Mouse (Mus musculus) liver, embryonic 11.5 days (tissue): ENCODE data around the gene Asb11. TPM values are rescaled to one million over a fixed set of nuclear protein-coding genes. Genes with fewer than 3 reads are reported as not detected.
A peak's percentile ranks its signal among the peaks of the same experiment; 100 is the strongest.

Source experiments
- ATAC-seq: fragments of 200-750 bp; cut with Nextera tagmentation; replicated peaks from 2 replicates; pipeline ENCODE4 v1.8.0; 2017; ENCODE audit warnings: moderate number of reproducible peaks, mild to moderate bottlenecking, moderate TSS enrichment, moderate library complexity; ENCODE audit not compliant: low FRiP score
- DNase-seq: peaks from one replicate; pipeline ENCODE4 v3.0.0-alpha.2; 2017; ENCODE audit warnings: low spot score
- H3K27ac ChIP-seq: fragments of 300-500 bp; sonication (generic); 2 replicates; pipeline ENCODE4 v1.5.1; 2014; ENCODE audit warnings: mild to moderate bottlenecking, low read depth, low read length, control low read depth
- H3K27me3 ChIP-seq: fragments of 300-500 bp; sonication (generic); replicated peaks from 2 replicates; pipeline ENCODE4 v1.6.1; 2014; ENCODE audit warnings: low read length, mixed read lengths; ENCODE audit not compliant: control insufficient read depth, insufficient read depth
- H3K36me3 ChIP-seq: fragments of 300-500 bp; sonication (generic); 2 replicates; pipeline ENCODE4 v1.6.1; 2014; ENCODE audit warnings: mild to moderate bottlenecking, low read length, moderate library complexity, mixed read lengths; ENCODE audit not compliant: control insufficient read depth, insufficient read depth
- H3K4me1 ChIP-seq: fragments of 300-500 bp; sonication (generic); replicated peaks from 2 replicates; pipeline ENCODE4 v1.6.1; 2014; ENCODE audit warnings: low read length, mixed read lengths; ENCODE audit not compliant: control insufficient read depth, insufficient read depth
- H3K4me2 ChIP-seq: fragments of 300-500 bp; sonication (generic); 2 replicates; pipeline ENCODE4 v1.6.1; 2014; ENCODE audit warnings: mild to moderate bottlenecking, control low read depth, moderate library complexity
- H3K4me3 ChIP-seq: fragments of 300-500 bp; sonication (generic); 2 replicates; pipeline ENCODE4 v1.5.1; 2014; ENCODE audit warnings: low read depth, low read length, control low read depth
- H3K9ac ChIP-seq: fragments of 300-500 bp; sonication (generic); 2 replicates; pipeline ENCODE4 v1.6.1; 2014; ENCODE audit warnings: low read depth, low read length, control low read depth
- H3K9me3 ChIP-seq: fragments of 300-500 bp; sonication (generic); 2 replicates; pipeline ENCODE4 v1.6.1; 2016; ENCODE audit warnings: low read length, inconsistent platforms, mixed read lengths; ENCODE audit not compliant: control insufficient read depth
- WGBS: fragments of 180-500 bp; shearing (Covaris S2); extraction: QIAGEN DNeasy Blood & Tissue Kit; methylation state at CpG from one replicate; pipeline ENCODE4 v1.1.7; 2014; 5-methylcytosine and 5-hydroxymethylcytosine counted together
- polyA plus RNA-seq: library from polyadenylated mRNA; unstranded; fragments of >200 nt; fragmentation: Nextera tagmentation; extraction: Ambion mirVana; gene quantifications from 2 replicates; pipeline ENCODE4 v1.2.1, GENCODE M21; 2014

Asb11 gene
- polyA plus RNA-seq, 1 experiment from 2014 or later = not detected

GRCm38 (mm10) chrX:164431541-164431940 is 5.3 kb upstream of the Asb11 start:
- no peaks in the 10 kb centered on the region for H3K27me3 ChIP-seq
- no peak overlapping the region for H3K9ac ChIP-seq
- peak; percentile 32; the same call in 1 of the 2 replicates for ATAC-seq
- no peak overlapping the region for H3K4me3 ChIP-seq
- no peaks in the 10 kb centered on the region for H3K9me3 ChIP-seq
- no peak overlapping the region for H3K27ac ChIP-seq
- WGBS = 81% methylated on average over 6 of the region's 6 CpGs
- no peak overlapping the region for H3K4me2 ChIP-seq
- peaks cover 8% of the 10 kb centered on the region; the same call in 1 of the 2 replicates for H3K36me3 ChIP-seq
- H3K4me1 ChIP-seq = no peaks in the 10 kb centered on the region
- DNase-seq = no peak

GRCm38 (mm10) chrX:164432682-164433081 is 4.1 kb upstream of the Asb11 start:
- no peak overlapping the region for H3K4me3 ChIP-seq
- no peaks in the 10 kb centered on the region; the same call in 1 of the 2 replicates for H3K27me3 ChIP-seq
- 86% methylated on average over 9 of the region's 9 CpGs for WGBS
- no peak overlapping the region for H3K4me2 ChIP-seq
- no peak overlapping the region for H3K9ac ChIP-seq
- H3K4me1 ChIP-seq = no peaks in the 10 kb centered on the region
- ATAC-seq (peak; percentile 65; the same call in 1 of the 2 replicates), DNase-seq (no peak)
- H3K9me3 ChIP-seq = no peaks in the 10 kb centered on the region
- peaks cover 8% of the 10 kb centered on the region; the same call in 1 of the 2 replicates for H3K36me3 ChIP-seq
- no peak overlapping the region for H3K27ac ChIP-seq

- H3K4me1 ChIP-seq = no peaks in the 10 kb centered on the region
- WGBS = 84% methylated on average over 7 of the region's 7 CpGs
Observed at GRCm38 (mm10) chrX:164439462-164439861, 2.7 kb downstream of the Asb11 start.

GRCm38 (mm10) chrX:164440140-164440539 is 3.3 kb downstream of the Asb11 start:
- 70% methylated on average over 2 of the region's 2 CpGs for WGBS
- H3K4me2 ChIP-seq = no peak overlapping the region
- H3K4me1 ChIP-seq = no peaks in the 10 kb centered on the region
- no peak overlapping the region for H3K27ac ChIP-seq
- H3K27me3 ChIP-seq = no peaks in the 10 kb centered on the region; the same call in none of the 2 replicates
- no peak overlapping the region for H3K9ac ChIP-seq
- DNase-seq (no peak), ATAC-seq (no peak)
- H3K36me3 ChIP-seq = no peaks in the 10 kb centered on the region
- H3K9me3 ChIP-seq = no peaks in the 10 kb centered on the region
- no peak overlapping the region for H3K4me3 ChIP-seq

More at GRCm38 (mm10) chrX:164439462-164439861, 2.7 kb downstream of the Asb11 start:
- Histone ChIP-seq H3K27me3 (no peaks in the 10 kb centered on the region; the same call in none of the 2 replicates), H3K9me3 (no peaks in the 10 kb centered on the region), H3K27ac (no peak overlapping the region), H3K4me2 (no peak overlapping the region), H3K9ac (no peak overlapping the region), H3K4me3 (no peak overlapping the region), H3K36me3 (no peaks in the 10 kb centered on the region)
- DNase-seq (no peak), ATAC-seq (no peak)

- ATAC-seq (no peak), DNase-seq (no peak)
- no peak overlapping the region for H3K27ac ChIP-seq
- H3K36me3 ChIP-seq = no peaks in the 10 kb centered on the region
- H3K4me1 ChIP-seq = no peaks in the 10 kb centered on the region
- no peak overlapping the region for H3K4me3 ChIP-seq
- WGBS = 79% methylated on average over 3 of the region's 3 CpGs
- H3K4me2 ChIP-seq = no peak overlapping the region
- no peak overlapping the region for H3K9ac ChIP-seq
- no peaks in the 10 kb centered on the region for H3K9me3 ChIP-seq
- H3K27me3 ChIP-seq = no peaks in the 10 kb centered on the region; the same call in none of the 2 replicates
Observed at GRCm38 (mm10) chrX:164440703-164441102, 3.9 kb downstream of the Asb11 start.

GRCm38 (mm10) chrX:164441306-164441705 is 4.5 kb downstream of the Asb11 start:
- Histone ChIP-seq H3K36me3 (no peaks in the 10 kb centered on the region), H3K9ac (no peak overlapping the region), H3K9me3 (no peaks in the 10 kb centered on the region; the same call in 1 of the 2 replicates), H3K4me2 (no peak overlapping the region), H3K27ac (no peak overlapping the region), H3K4me3 (no peak overlapping the region), H3K4me1 (no peaks in the 10 kb centered on the region), H3K27me3 (no peaks in the 10 kb centered on the region; the same call in none of the 2 replicates)
- DNase-seq = no peak
- 80% methylated on average over 3 of the region's 3 CpGs for WGBS
- no peak for ATAC-seq

GRCm38 (mm10) chrX:164445601-164446000 is 8.8 kb downstream of the Asb11 start:
- Histone ChIP-seq H3K27ac (no peak overlapping the region), H3K27me3 (no peaks in the 10 kb centered on the region; the same call in none of the 2 replicates), H3K4me2 (no peak overlapping the region), H3K9ac (no peak overlapping the region), H3K9me3 (no peaks in the 10 kb centered on the region; the same call in 1 of the 2 replicates), H3K4me3 (no peak overlapping the region), H3K36me3 (no peaks in the 10 kb centered on the region), H3K4me1 (no peaks in the 10 kb centered on the region; the same call in none of the 2 replicates)
- no peak for DNase-seq
- no peak for ATAC-seq
- 75% methylated on average over 12 of the region's 12 CpGs for WGBS

GRCm38 (mm10) chrX:164446106-164446551 is 9.3 kb downstream of the Asb11 start:
- Histone ChIP-seq H3K27ac (no peak overlapping the region), H3K36me3 (no peaks in the 10 kb centered on the region), H3K4me2 (no peak overlapping the region), H3K9me3 (no peaks in the 10 kb centered on the region; the same call in 1 of the 2 replicates), H3K4me1 (no peaks in the 10 kb centered on the region; the same call in none of the 2 replicates), H3K27me3 (no peaks in the 10 kb centered on the region; the same call in none of the 2 replicates), H3K4me3 (no peak overlapping the region), H3K9ac (no peak overlapping the region)
- DNase-seq = no peak
- 73% methylated on average over 10 of the region's 10 CpGs for WGBS
- no peak for ATAC-seq
